Mouse (Mus musculus) intestine, postnatal 0 days (tissue): ENCODE data around the gene Zfhx2. TPM values are rescaled to one million over a fixed set of nuclear protein-coding genes. Genes with fewer than 3 reads are reported as not detected.
"Not testable (repeated sequence)": the region's sequence is repeated elsewhere in the genome, so short reads cannot be mapped to it uniquely, and the experiment has no call there.

Experiments used
- ATAC-seq: fragments of 200-750 bp; cut with Nextera tagmentation; 2 replicates; pipeline ENCODE4 v1.8.0; 2017; ENCODE audit warnings: mild to moderate bottlenecking, moderate TSS enrichment, moderate library complexity
- H3K27ac ChIP-seq: fragments of 300-500 bp; sonication (generic); 2 replicates; pipeline ENCODE4 v1.5.1; 2014; ENCODE audit warnings: mild to moderate bottlenecking, low read depth, low read length, moderate library complexity
- H3K27me3 ChIP-seq: fragments of 300-500 bp; sonication (generic); replicated peaks from 2 replicates; pipeline ENCODE4 v1.6.1; 2014; ENCODE audit warnings: low read length, mixed read lengths; ENCODE audit not compliant: control insufficient read depth, insufficient read depth
- H3K36me3 ChIP-seq: fragments of 300-500 bp; sonication (generic); 2 replicates; pipeline ENCODE4 v1.6.1; 2014; ENCODE audit warnings: mild to moderate bottlenecking, moderate library complexity; ENCODE audit not compliant: control insufficient read depth, insufficient read depth
- H3K4me1 ChIP-seq: fragments of 300-500 bp; sonication (generic); replicated peaks from 2 replicates; pipeline ENCODE4 v1.6.1; 2014; ENCODE audit warnings: antibody characterized with exemption, low read length, mixed read lengths; ENCODE audit not compliant: control insufficient read depth, insufficient read depth
- H3K4me2 ChIP-seq: fragments of 300-500 bp; sonication (generic); replicated peaks from 2 replicates; pipeline ENCODE4 v1.6.1; 2014; ENCODE audit warnings: low read depth, mild to moderate bottlenecking, moderate library complexity
- H3K4me3 ChIP-seq: fragments of 300-500 bp; sonication (generic); 2 replicates; pipeline ENCODE4 v1.5.1; 2014; ENCODE audit warnings: low read depth, low read length
- H3K9ac ChIP-seq: fragments of 300-500 bp; sonication (generic); 2 replicates; pipeline ENCODE4 v1.6.1; 2014; ENCODE audit warnings: mild to moderate bottlenecking, low read depth, low read length
- H3K9me3 ChIP-seq: fragments of 300-500 bp; sonication (generic); 2 replicates; pipeline ENCODE4 v1.6.1; 2016; ENCODE audit warnings: mixed run types; ENCODE audit not compliant: control insufficient read depth
- CTCF ChIP-seq: sonication (generic); IDR thresholded peaks from 2 replicates; pipeline ENCODE4 v1.5.1; 2016; ENCODE audit warnings: low read depth, mild to moderate bottlenecking, control low read depth, antibody characterized with exemption, moderate library complexity
- WGBS: fragments of 180-500 bp; shearing (Covaris S2); extraction: QIAGEN DNeasy Blood & Tissue Kit; methylation state at CpG from one replicate; pipeline ENCODE4 v1.1.7; 2014; 5-methylcytosine and 5-hydroxymethylcytosine counted together
- polyA plus RNA-seq: library from polyadenylated mRNA; unstranded; fragments of >200 nt; fragmentation: Nextera tagmentation; extraction: Ambion mirVana; gene quantifications from 2 replicates; pipeline ENCODE4 v1.2.1, GENCODE M21; 2015

Gene Zfhx2
- polyA plus RNA-seq, 1 experiment from 2014 or later = 0.87 TPM

- Histone ChIP-seq H3K9ac (no peak overlapping the region), H3K9me3 (no peaks in the 10 kb centered on the region), H3K4me2 (no peak overlapping the region), H3K27ac (no peak overlapping the region), H3K27me3 (no peaks in the 10 kb centered on the region), H3K36me3 (no peaks in the 10 kb centered on the region), H3K4me1 (no peaks in the 10 kb centered on the region), H3K4me3 (no peak overlapping the region)
- no peak for TF ChIP-seq CTCF
- WGBS = 81% methylated on average over 9 of the region's 9 CpGs
- no peak for ATAC-seq
These were observed 39.6 kb downstream of the Zfhx2 start for GRCm38 (mm10) chr14:55052496-55052895.

GRCm38 (mm10) chr14:55047971-55048531, 44.1 kb downstream of the Zfhx2 start:
- Histone ChIP-seq H3K4me1 (no peaks in the 10 kb centered on the region), H3K4me2 (no peak overlapping the region), H3K27ac (no peak overlapping the region), H3K4me3 (no peak overlapping the region), H3K27me3 (no peaks in the 10 kb centered on the region), H3K9ac (no peak overlapping the region), H3K36me3 (no peaks in the 10 kb centered on the region), H3K9me3 (no peaks in the 10 kb centered on the region)
- no peak for TF ChIP-seq CTCF
- 77% methylated on average over 2 of the region's 2 CpGs for WGBS
- ATAC-seq = no peak

- no CpG with 5 or more reads among the region's 2 CpGs for WGBS
These were observed 48.4 kb downstream of the Zfhx2 start for GRCm38 (mm10) chr14:55043694-55044093.

DNA sequence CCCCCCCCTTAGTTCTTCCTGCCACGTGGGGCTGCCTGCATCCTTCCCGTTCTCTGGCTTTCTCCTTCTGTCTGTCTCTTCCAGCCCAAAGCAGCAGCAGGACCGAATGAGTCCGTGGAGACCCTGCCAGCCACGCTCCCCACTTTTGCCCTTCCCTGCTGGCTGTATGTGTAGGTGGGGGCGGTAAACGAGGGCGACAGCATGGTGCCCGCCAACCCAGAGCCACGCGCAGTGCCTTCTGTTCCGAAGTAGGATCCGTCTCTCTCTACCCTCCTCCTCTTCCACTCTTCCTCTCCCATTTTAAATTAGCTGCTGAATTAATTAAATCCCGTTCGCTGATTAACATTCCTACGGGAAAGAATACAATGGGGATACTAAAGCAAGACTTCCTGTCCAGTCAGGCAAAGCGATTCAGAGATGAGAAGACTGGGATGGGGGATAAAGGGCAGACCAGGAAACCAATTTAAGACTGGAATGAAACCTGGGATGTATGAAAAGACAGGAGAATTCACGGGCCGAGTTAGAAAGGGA, 59.4 kb downstream of the Zfhx2 start:
- Histone ChIP-seq H3K9ac (no peak overlapping the region), H3K4me2 (no peak overlapping the region), H3K27ac (no peak overlapping the region), H3K4me1 (no peaks in the 10 kb centered on the region), H3K36me3 (no peaks in the 10 kb centered on the region), H3K27me3 (no peaks in the 10 kb centered on the region), H3K9me3 (no peaks in the 10 kb centered on the region), H3K4me3 (no peak overlapping the region)
- WGBS = 63% methylated on average over 19 of the region's 19 CpGs
- no peak for TF ChIP-seq CTCF
- ATAC-seq = no peak

More at GRCm38 (mm10) chr14:55043694-55044093, 48.4 kb downstream of the Zfhx2 start:
- not testable (repeated sequence) for ATAC-seq, H3K9ac ChIP-seq, H3K27ac ChIP-seq, H3K9me3 ChIP-seq, H3K4me2 ChIP-seq, H3K4me3 ChIP-seq, H3K36me3 ChIP-seq, H3K27me3 ChIP-seq, H3K4me1 ChIP-seq

DNA sequence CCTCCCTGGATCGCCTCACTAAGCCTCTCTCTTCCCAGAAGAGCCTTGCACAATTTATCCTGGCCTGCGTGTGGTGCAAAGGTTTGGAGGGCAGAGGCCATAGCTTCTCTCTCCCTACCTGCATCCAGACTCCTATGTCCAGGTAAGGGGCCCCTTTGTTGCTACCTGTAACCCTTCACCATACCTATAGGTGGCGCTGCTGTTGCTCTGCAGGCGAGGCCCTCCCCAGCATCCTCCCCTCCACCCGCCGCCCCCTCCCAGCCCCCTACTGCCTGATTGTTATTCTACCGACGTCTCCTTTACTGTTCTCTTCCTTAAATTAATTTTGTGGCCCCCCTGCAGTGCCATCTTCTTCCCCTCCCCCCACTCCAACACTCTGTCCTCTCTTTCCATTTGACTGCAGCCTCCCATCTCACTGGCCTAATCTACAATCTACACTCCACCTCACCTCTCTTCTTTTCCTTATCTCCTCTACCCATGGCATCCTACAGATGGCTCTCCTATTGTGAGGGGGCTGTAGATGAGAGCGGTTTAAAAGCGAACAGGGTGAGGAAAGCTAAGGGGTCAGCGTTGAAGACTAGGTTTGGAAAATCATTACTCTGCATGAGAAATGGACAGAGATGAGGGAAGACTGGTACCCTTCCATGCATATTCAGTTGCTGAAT, 63.0 kb downstream of the Zfhx2 start:
- Histone ChIP-seq H3K27me3 (no peaks in the 10 kb centered on the region), H3K4me2 (no peak overlapping the region), H3K36me3 (peaks cover 14% of the 10 kb centered on the region), H3K4me3 (no peak overlapping the region), H3K9ac (no peak overlapping the region), H3K9me3 (no peaks in the 10 kb centered on the region), H3K4me1 (no peaks in the 10 kb centered on the region), H3K27ac (no peak overlapping the region)
- TF ChIP-seq CTCF = peak; percentile 65
- 20% methylated on average over 11 of the region's 11 CpGs for WGBS
- no peak for ATAC-seq

DNA sequence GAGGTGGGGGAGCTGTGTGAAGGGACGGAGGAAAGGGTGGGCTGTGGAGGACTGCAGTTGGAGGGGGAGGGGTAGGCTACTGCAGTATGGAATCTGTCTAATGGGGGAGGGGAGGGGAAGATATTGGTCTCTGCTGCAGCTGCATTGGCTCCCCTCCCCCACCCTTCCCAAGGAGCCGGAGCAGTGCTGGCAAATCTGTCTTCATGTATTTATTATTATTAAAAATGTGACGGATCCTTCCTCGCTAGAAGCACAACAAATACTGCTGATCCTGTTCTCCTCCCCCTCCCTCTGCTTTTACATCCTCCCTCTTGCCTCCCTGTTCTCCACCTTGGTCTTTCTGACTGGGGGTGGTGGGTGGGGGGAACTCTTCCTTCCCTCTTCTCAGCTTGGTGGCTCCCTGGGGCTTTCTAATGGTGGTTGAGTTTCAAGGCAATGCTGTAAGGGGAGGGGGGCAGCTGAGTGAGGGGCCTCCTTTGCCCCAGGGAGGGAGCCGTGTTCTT, 63.7 kb downstream of the Zfhx2 start:
- WGBS = 51% methylated on average over 4 of the region's 5 CpGs
- Histone ChIP-seq H3K27ac (no peak overlapping the region), H3K36me3 (peaks cover 22% of the 10 kb centered on the region), H3K9me3 (no peaks in the 10 kb centered on the region), H3K9ac (no peak overlapping the region), H3K27me3 (no peaks in the 10 kb centered on the region), H3K4me3 (no peak overlapping the region), H3K4me1 (no peaks in the 10 kb centered on the region), H3K4me2 (no peak overlapping the region)
- TF ChIP-seq CTCF = no peak
- ATAC-seq = no peak
